Comparison of ENCODE assay signal across 11 mouse cellular contexts in the genomic region with DNA sequence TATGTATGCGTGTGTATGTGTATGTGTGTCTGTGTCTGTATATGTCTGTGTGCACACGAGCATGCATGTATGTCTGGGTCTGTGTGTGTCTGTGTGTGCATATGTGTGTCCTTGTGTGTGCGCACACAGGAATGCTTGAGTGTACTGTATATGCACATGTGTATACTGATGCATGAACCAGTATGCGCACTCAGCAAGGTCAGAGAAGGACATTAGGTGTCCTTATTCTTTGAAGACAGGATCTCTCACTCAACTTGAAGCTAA. TPM values are rescaled to one million over a fixed set of nuclear protein-coding genes. Genes with fewer than 3 reads are reported as not detected.
DNase-seq lines count a peak whose midpoint lies in the region; ATAC-seq and TF ChIP-seq lines count a peak whose summit lies in the region.
"Had no signal": no experiment of that assay in that cellular context is flagged by ENCODE, and none has a peak within 500 bp of the region (broad histone marks: within the 10 kb centered on the region; RNA-seq: fewer than 3 reads in every experiment).

No protein-coding gene starts in this region.

- H3K4me1 ChIP-seq in hindbrain, embryonic 13.5 days (replicated peaks) = peaks cover 14% of the 10 kb centered on the region
- H3K4me1 ChIP-seq in hindbrain, embryonic 11.5 days (replicated peaks; ENCODE audit: control insufficient read depth, insufficient read depth, low read length) = no peaks in the 10 kb centered on the region
- H3K4me1 ChIP-seq in cortical plate, adult 2 months (ENCODE audit: control insufficient read depth, insufficient read depth, low read length) = peaks cover 3% of the 10 kb centered on the region
- peaks cover 14% of the 10 kb centered on the region for H3K4me1 ChIP-seq in forebrain, embryonic 15.5 days
- peaks cover 14% of the 10 kb centered on the region for H3K4me1 ChIP-seq in midbrain, embryonic 14.5 days (ENCODE audit: control insufficient read depth, insufficient read depth, low read length)

- H3K36me3 ChIP-seq in hindbrain, embryonic 13.5 days = no peaks in the 10 kb centered on the region
- H3K36me3 ChIP-seq in hindbrain, embryonic 11.5 days (ENCODE audit: control insufficient read depth, insufficient read depth, low read length) = no peaks in the 10 kb centered on the region
- no peaks in the 10 kb centered on the region for H3K36me3 ChIP-seq in forebrain, embryonic 15.5 days
- no peaks in the 10 kb centered on the region for H3K36me3 ChIP-seq in midbrain, embryonic 14.5 days (ENCODE audit: control insufficient read depth, insufficient read depth, low read length)
- H3K36me3 ChIP-seq: embryonic facial prominence, embryonic 13.5 days had no signal

- no peak for DNase-seq in hindbrain, embryonic 11.5 days (ENCODE audit: low spot score)
- DNase-seq in midbrain, embryonic 14.5 days = no peak
- no peak for DNase-seq in cerebellum, adult 11-12 months
- no peak for DNase-seq in right cerebral cortex, postnatal 14 days
- DNase-seq in adrenal gland, postnatal 36 days = no peak
- DNase-seq: liver, postnatal 0 days had no signal

- ATAC-seq in hindbrain, embryonic 13.5 days (ENCODE audit: low FRiP score) = peak; percentile 64; the same call in 1 of the 2 replicates
- no peak for ATAC-seq in hindbrain, embryonic 11.5 days (ENCODE audit: low FRiP score)
- peak; percentile 32; the same call in 1 of the 2 replicates for ATAC-seq in forebrain, embryonic 15.5 days (replicated peaks)
- no peak for ATAC-seq in midbrain, embryonic 14.5 days (ENCODE audit: low FRiP score, low TSS enrichment)
- ATAC-seq: liver, postnatal 0 days had no signal

- peak overlapping the region; percentile 73 for H3K27ac ChIP-seq in hindbrain, embryonic 13.5 days
- H3K27ac ChIP-seq in hindbrain, embryonic 11.5 days (ENCODE audit: low read depth, low read length) = no peak overlapping the region
- H3K27ac ChIP-seq in cortical plate, adult 2 months (ENCODE audit: insufficient read depth, low read length) = peak overlapping the region; percentile 64; the same call in 1 of the 2 replicates
- peak overlapping the region; percentile 74 for H3K27ac ChIP-seq in forebrain, embryonic 15.5 days (replicated peaks)
- H3K27ac ChIP-seq in midbrain, embryonic 14.5 days (replicated peaks; ENCODE audit: low read depth, low read length) = peak overlapping the region; percentile 60
- H3K27ac ChIP-seq: heart, adult 2 months had no signal

- no peak overlapping the region for H3K4me2 ChIP-seq in hindbrain, embryonic 13.5 days
- H3K4me2 ChIP-seq in hindbrain, embryonic 11.5 days (replicated peaks; ENCODE audit: low read depth, low read length) = no peak overlapping the region
- no peak overlapping the region for H3K4me2 ChIP-seq in forebrain, embryonic 15.5 days (replicated peaks)
- H3K4me2 ChIP-seq in midbrain, embryonic 14.5 days (ENCODE audit: low read length) = no peak overlapping the region

- no peak for TF ChIP-seq POLR2A in cortical plate, adult 2 months (IDR thresholded peaks at IDR 0.05; ENCODE audit: extremely low read depth, insufficient read depth, low read length)

- no peaks in the 10 kb centered on the region for H3K9me3 ChIP-seq in hindbrain, embryonic 13.5 days
- H3K9me3 ChIP-seq in hindbrain, embryonic 11.5 days (ENCODE audit: control insufficient read depth, low read length) = no peaks in the 10 kb centered on the region
- H3K9me3 ChIP-seq in forebrain, embryonic 15.5 days = no peaks in the 10 kb centered on the region
- H3K9me3 ChIP-seq in midbrain, embryonic 14.5 days (ENCODE audit: control insufficient read depth, low read length) = no peaks in the 10 kb centered on the region
- H3K9me3 ChIP-seq: embryonic facial prominence, embryonic 13.5 days had no signal

- WGBS in hindbrain, embryonic 13.5 days = 89% methylated on average over 4 of the region's 4 CpGs
- 96% methylated on average over 4 of the region's 4 CpGs for WGBS in hindbrain, embryonic 11.5 days
- WGBS in forebrain, embryonic 15.5 days = 82% methylated on average over 4 of the region's 4 CpGs
- WGBS in midbrain, embryonic 14.5 days = 88% methylated on average over 4 of the region's 4 CpGs

- no peak overlapping the region; the same call in 1 of the 2 replicates for H3K9ac ChIP-seq in hindbrain, embryonic 13.5 days
- H3K9ac ChIP-seq in hindbrain, embryonic 11.5 days (ENCODE audit: low read depth, low read length) = no peak overlapping the region
- H3K9ac ChIP-seq in forebrain, embryonic 15.5 days (replicated peaks) = no peak overlapping the region
- H3K9ac ChIP-seq in midbrain, embryonic 14.5 days (replicated peaks; ENCODE audit: low read length) = no peak overlapping the region
- H3K9ac ChIP-seq: embryonic facial prominence, embryonic 13.5 days; liver, postnatal 0 days had no signal

- no peak overlapping the region for H3K4me3 ChIP-seq in hindbrain, embryonic 13.5 days
- H3K4me3 ChIP-seq in hindbrain, embryonic 11.5 days (ENCODE audit: low read depth, low read length) = no peak overlapping the region
- H3K4me3 ChIP-seq in cortical plate, adult 2 months (ENCODE audit: insufficient read depth, low read length) = no peak overlapping the region
- H3K4me3 ChIP-seq in forebrain, embryonic 15.5 days = no peak overlapping the region
- H3K4me3 ChIP-seq in midbrain, embryonic 14.5 days (replicated peaks; ENCODE audit: low read depth, low read length) = no peak overlapping the region
- H3K4me3 ChIP-seq: embryonic facial prominence, embryonic 13.5 days; heart, adult 2 months had no signal

- TF ChIP-seq CTCF in cortical plate, adult 2 months (IDR thresholded peaks at IDR 0.05; ENCODE audit: extremely low read depth, insufficient read depth, low read length) = no peak

- H3K27me3 ChIP-seq in hindbrain, embryonic 13.5 days = no peaks in the 10 kb centered on the region
- H3K27me3 ChIP-seq in hindbrain, embryonic 11.5 days (ENCODE audit: control insufficient read depth, insufficient read depth, low read length) = no peaks in the 10 kb centered on the region
- H3K27me3 ChIP-seq in forebrain, embryonic 15.5 days = no peaks in the 10 kb centered on the region
- H3K27me3 ChIP-seq in midbrain, embryonic 14.5 days (ENCODE audit: control insufficient read depth, insufficient read depth, low read length) = no peaks in the 10 kb centered on the region
- H3K27me3 ChIP-seq: embryonic facial prominence, embryonic 13.5 days had no signal

RNA-seq across cellular contexts. Expression of a gene that starts 49.4 kb away (rescaled TPM):
- 21.1 and 22.6 TPM in 2 replicates for polyA plus RNA-seq in hindbrain, embryonic 13.5 days (2015; fragmentation: Nextera tagmentation; extraction: Ambion mirVana)
- polyA plus RNA-seq in hindbrain, embryonic 11.5 days (2014; fragmentation: Nextera tagmentation; extraction: Ambion mirVana) = 13.4 and 16.4 TPM in 2 replicates
- 7.2 and 7.8 TPM in 2 replicates for polyA plus RNA-seq in cortical plate, adult 2 months (2012; rRNA removed)
- 17.8 and 18.5 TPM in 2 replicates for polyA plus RNA-seq in forebrain, embryonic 15.5 days (2015; fragmentation: Nextera tagmentation; extraction: Ambion mirVana)
- polyA plus RNA-seq in midbrain, embryonic 14.5 days (2014; fragmentation: Nextera tagmentation; extraction: Ambion mirVana) = 23.5 and 24.4 TPM in 2 replicates
- total RNA-seq in adrenal gland, postnatal 36 days (2021) = 1 to 10 TPM; 2.0 to 3.7 TPM

Comparison
In these comparisons a context has a peak if more than half of its experiments do, and no peak if none do; other contexts are left out.
1. ATAC-seq: peak in hindbrain, embryonic 13.5 days (single experiment) and forebrain, embryonic 15.5 days (single experiment); none in hindbrain, embryonic 11.5 days (single experiment) and midbrain, embryonic 14.5 days (single experiment).